Mouse (Mus musculus) myocyte (in vitro differentiated cells): ENCODE data around the gene Kcnd2. TPM values are rescaled to one million over a fixed set of nuclear protein-coding genes. Genes with fewer than 3 reads are reported as not detected.

Experiments used
- H3K27me3 ChIP-seq: one replicate; pipeline ENCODE4 v1.6.1; 2011; ENCODE audit not compliant: control insufficient read depth, insufficient read depth, insufficient read length
- H3K36me3 ChIP-seq: one replicate; pipeline ENCODE4 v1.6.1; 2011; ENCODE audit not compliant: control insufficient read depth, insufficient read depth
- H3K4me2 ChIP-seq: one replicate; pipeline ENCODE4 v1.6.1; 2011; ENCODE audit warnings: low read depth, control low read depth
- H3K4me3 ChIP-seq: one replicate; pipeline ENCODE4 v1.5.1; 2011; ENCODE audit warnings: mild to moderate bottlenecking, control low read depth, moderate library complexity
- H3K79me2 ChIP-seq: one replicate; pipeline ENCODE4 v1.6.1; 2011; ENCODE audit not compliant: control insufficient read depth, insufficient read depth
- H3ac ChIP-seq: one replicate; pipeline ENCODE4 v1.6.1; 2011; ENCODE audit not compliant: control insufficient read depth, insufficient read length
- CEBPB ChIP-seq: IDR thresholded peaks from 2 replicates; pipeline ENCODE4 v1.6.1; 2011; ENCODE audit warnings: mild to moderate bottlenecking, moderate library complexity; ENCODE audit not compliant: poor library complexity, insufficient read depth, severe bottlenecking
- E2F4 ChIP-seq: IDR thresholded peaks from one replicate; pipeline ENCODE4 v1.6.1; 2011; ENCODE audit warnings: mild to moderate bottlenecking, control low read depth, moderate library complexity; ENCODE audit not compliant: insufficient read depth
- MAX ChIP-seq: IDR thresholded peaks from one replicate; pipeline ENCODE4 v1.6.1; 2011; ENCODE audit warnings: low read depth, mild to moderate bottlenecking, control low read depth
- MYOD1 ChIP-seq, 3 experiments: IDR thresholded peaks; one replicate each; pipeline ENCODE4 v1.6.1; 2011; ENCODE audit warnings: control low read depth in 2 of 3, low read depth in 2 of 3, mild to moderate bottlenecking in 2 of 3, moderate library complexity in 1 of 3; ENCODE audit not compliant: insufficient read length in 2 of 3, control insufficient read depth in 1 of 3
- MYOG ChIP-seq, 3 experiments: IDR thresholded peaks; one replicate each; pipeline ENCODE4 v1.6.1; 2011; ENCODE audit warnings: control low read depth in 2 of 3, low read depth in 2 of 3, mild to moderate bottlenecking in 2 of 3; ENCODE audit not compliant: insufficient read length in 2 of 3, control insufficient read depth in 1 of 3, insufficient read depth in 1 of 3
- POLR2A ChIP-seq: IDR thresholded peaks from one replicate; pipeline ENCODE4 v1.6.1; 2011; ENCODE audit warnings: low read depth, mild to moderate bottlenecking, control low read depth, moderate library complexity; ENCODE audit not compliant: insufficient read length
- POLR2AphosphoS2 ChIP-seq: IDR thresholded peaks from one replicate; pipeline ENCODE4 v1.6.1; 2011; ENCODE audit warnings: low read depth, control low read depth; ENCODE audit not compliant: insufficient read length
- REST ChIP-seq: IDR thresholded peaks from one replicate; pipeline ENCODE4 v1.6.1; 2011; ENCODE audit warnings: mild to moderate bottlenecking, control low read depth, moderate library complexity; ENCODE audit not compliant: insufficient read depth, insufficient read length
- SRF ChIP-seq: IDR thresholded peaks from one replicate; pipeline ENCODE4 v1.6.1; 2011; ENCODE audit warnings: low read depth; ENCODE audit not compliant: control insufficient read depth, insufficient read length
- TCF12 ChIP-seq: IDR thresholded peaks from one replicate; pipeline ENCODE4 v1.6.1; 2011; ENCODE audit warnings: mild to moderate bottlenecking, control low read depth; ENCODE audit not compliant: poor library complexity, insufficient read depth, severe bottlenecking
- TCF3 ChIP-seq: IDR thresholded peaks from one replicate; pipeline ENCODE4 v1.6.1; 2011; ENCODE audit warnings: low read depth, control low read depth; ENCODE audit not compliant: insufficient read length
- USF1 ChIP-seq: IDR thresholded peaks from one replicate; pipeline ENCODE4 v1.6.1; 2011; ENCODE audit warnings: low read depth, mild to moderate bottlenecking, control low read depth, moderate library complexity
- polyA plus RNA-seq: library from polyadenylated mRNA; unstranded; fragments of >200 nt; fragmentation: generic; extraction: Trizol; gene quantifications from one replicate; pipeline ENCODE4 v1.2.1, GENCODE M21; 2012; ENCODE audit warnings: missing spikeins

Kcnd2 gene
- polyA plus RNA-seq, 1 experiment = not detected

- H3ac ChIP-seq = no peak overlapping the region
- no peaks in the 10 kb centered on the region for H3K79me2 ChIP-seq
- H3K36me3 ChIP-seq = no peaks in the 10 kb centered on the region
- H3K4me3 ChIP-seq = no peak overlapping the region
- no peaks in the 10 kb centered on the region for H3K27me3 ChIP-seq
- no peak overlapping the region for H3K4me2 ChIP-seq
- TF ChIP-seq TCF3 (no peak), MAX (no peak), REST (no peak), TCF12 (no peak), USF1 (no peak), SRF (no peak), MYOD1 (IDR thresholded peaks at IDR 0.05; ENCODE audit: control insufficient read depth in 1 of 3, insufficient read length in 2 of 3, low read depth in 2 of 3) (no peak), POLR2AphosphoS2 (no peak), MYOG (IDR thresholded peaks at IDR 0.05; ENCODE audit: control insufficient read depth in 1 of 3, insufficient read depth in 1 of 3, insufficient read length in 2 of 3, low read depth in 2 of 3) (no peak)
Measured at GRCm38 (mm10) chr6:21744615-21745266, 529.4 kb downstream of the Kcnd2 start.

GRCm38 (mm10) chr6:21747536-21747935 lies 532.2 kb downstream of the Kcnd2 start:
- Histone ChIP-seq H3K79me2 (no peaks in the 10 kb centered on the region), H3K36me3 (no peaks in the 10 kb centered on the region), H3K4me3 (no peak overlapping the region), H3ac (no peak overlapping the region), H3K27me3 (no peaks in the 10 kb centered on the region), H3K4me2 (no peak overlapping the region)
- no peak for TF ChIP-seq MYOD1 (IDR thresholded peaks at IDR 0.05; ENCODE audit: control insufficient read depth in 1 of 3, insufficient read length in 2 of 3, low read depth in 2 of 3)
- TF ChIP-seq USF1 = no peak
- TF ChIP-seq SRF = no peak
- no peak for TF ChIP-seq TCF3
- TF ChIP-seq E2F4 = no peak

- no peak for TF ChIP-seq POLR2A
- TF ChIP-seq MYOG (IDR thresholded peaks at IDR 0.05; ENCODE audit: control insufficient read depth in 1 of 3, insufficient read depth in 1 of 3, insufficient read length in 2 of 3, low read depth in 2 of 3) = no peak
- TF ChIP-seq POLR2AphosphoS2 = no peak
- no peak for TF ChIP-seq E2F4
- TF ChIP-seq TCF12 = no peak
- no peak for TF ChIP-seq MYOD1 (IDR thresholded peaks at IDR 0.05; ENCODE audit: control insufficient read depth in 1 of 3, insufficient read length in 2 of 3, low read depth in 2 of 3)
- TF ChIP-seq TCF3 = no peak
- TF ChIP-seq REST = no peak
- no peak for TF ChIP-seq CEBPB
- no peak for TF ChIP-seq USF1
- no peak for TF ChIP-seq MAX
- no peak for TF ChIP-seq SRF
- Histone ChIP-seq H3K27me3 (no peaks in the 10 kb centered on the region), H3K4me2 (no peak overlapping the region), H3K36me3 (peaks cover 6% of the 10 kb centered on the region), H3K79me2 (no peaks in the 10 kb centered on the region), H3K4me3 (no peak overlapping the region), H3ac (no peak overlapping the region)
Measured at GRCm38 (mm10) chr6:21767787-21768221, 552.5 kb downstream of the Kcnd2 start.

- no peak for TF ChIP-seq TCF12
- TF ChIP-seq CEBPB = no peak
- no peak for TF ChIP-seq MAX
- TF ChIP-seq MYOG (IDR thresholded peaks at IDR 0.05; ENCODE audit: control insufficient read depth in 1 of 3, insufficient read depth in 1 of 3, insufficient read length in 2 of 3, low read depth in 2 of 3) = no peak
- TF ChIP-seq SRF = no peak
- TF ChIP-seq MYOD1 (IDR thresholded peaks at IDR 0.05; ENCODE audit: control insufficient read depth in 1 of 3, insufficient read length in 2 of 3, low read depth in 2 of 3) = no peak
- TF ChIP-seq POLR2AphosphoS2 = no peak
- no peak for TF ChIP-seq E2F4
- no peak for TF ChIP-seq REST
- no peak for TF ChIP-seq USF1
- no peak for TF ChIP-seq POLR2A
- TF ChIP-seq TCF3 = no peak
- Histone ChIP-seq H3K27me3 (no peaks in the 10 kb centered on the region), H3ac (no peak overlapping the region), H3K79me2 (no peaks in the 10 kb centered on the region), H3K4me2 (no peak overlapping the region), H3K36me3 (peaks cover 8% of the 10 kb centered on the region), H3K4me3 (no peak overlapping the region)
Measured at GRCm38 (mm10) chr6:21768745-21769446, 553.6 kb downstream of the Kcnd2 start.
